Mouse (Mus musculus): ENCODE data around the gene Ubxn6.
"Not testable (repeated sequence)": the region's sequence is repeated elsewhere in the genome, so short reads cannot be mapped to it uniquely, and the experiment has no call there.

- not testable (repeated sequence) for TF ChIP-seq CTCF (IDR thresholded peaks at IDR 0.05; ENCODE audit: low read depth, low read length); EP300 (IDR thresholded peaks at IDR 0.05; ENCODE audit: insufficient read depth, low read depth, low read length)
Observed at GRCm38 (mm10) chr17:56104821-56105220, 30.0 kb upstream of the Ubxn6 start.

Measured in ES-Bruce4 (cell line).